10 mouse cellular contexts compared by ENCODE assay signal in the genomic region with DNA sequence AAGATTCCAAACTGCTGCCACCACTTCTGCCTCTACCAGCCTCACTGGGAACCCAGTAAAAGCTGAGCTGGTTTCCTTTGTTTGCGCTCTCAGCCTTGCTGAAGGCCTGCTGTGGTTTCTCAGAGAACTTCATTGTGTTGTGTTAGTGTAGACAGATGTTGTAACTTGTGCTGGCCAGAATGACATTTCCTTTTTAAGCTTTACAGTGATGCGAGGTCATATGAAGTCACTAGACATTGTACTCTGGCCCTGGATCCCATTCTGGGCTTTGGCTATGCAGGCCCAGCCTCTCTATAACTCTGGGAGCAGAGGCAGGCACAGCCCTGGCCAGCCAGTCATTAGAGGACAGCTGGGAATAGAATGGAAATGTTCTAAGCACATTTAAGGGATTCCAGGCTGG.
A peak's percentile ranks its signal among the peaks of the same experiment; 100 is the strongest.
DNase-seq lines count a peak whose midpoint lies in the region; ATAC-seq and TF ChIP-seq lines count a peak whose summit lies in the region.
"Had no signal": no experiment of that assay in that cellular context is flagged by ENCODE, and none has a peak within 500 bp of the region (broad histone marks: within the 10 kb centered on the region; RNA-seq: fewer than 3 reads in every experiment).

No protein-coding gene starts in this region.

- WGBS in hindbrain, embryonic 10.5 days: 80% methylated on average over 2 of the region's 2 CpGs
- 86% methylated on average over 2 of the region's 2 CpGs for WGBS in hindbrain, embryonic 11.5 days
- 75% methylated on average over 2 of the region's 2 CpGs for WGBS in limb, embryonic 12.5 days

- H3K4me3 ChIP-seq in hindbrain, embryonic 10.5 days: no peak overlapping the region
- no peak overlapping the region for H3K4me3 ChIP-seq in hindbrain, embryonic 11.5 days (ENCODE audit: low read depth, low read length)
- H3K4me3 ChIP-seq in limb, embryonic 12.5 days (replicated peaks): no peak overlapping the region

- H3K36me3 ChIP-seq in hindbrain, embryonic 10.5 days: no peaks in the 10 kb centered on the region
- H3K36me3 ChIP-seq in hindbrain, embryonic 11.5 days (ENCODE audit: control insufficient read depth, insufficient read depth, low read length): no peaks in the 10 kb centered on the region
- no peaks in the 10 kb centered on the region for H3K36me3 ChIP-seq in limb, embryonic 12.5 days

- no peak for ATAC-seq in hindbrain, embryonic 11.5 days (ENCODE audit: low FRiP score)
- ATAC-seq in limb, embryonic 12.5 days (ENCODE audit: insufficient number of reproducible peaks, insufficient read depth, low FRiP score, low TSS enrichment, low read depth): no peak

- intact Hi-C loops in left cerebral cortex, postnatal 25 days (cut with DNase I): no loop called here

- H3K9me3 ChIP-seq in hindbrain, embryonic 10.5 days: no peaks in the 10 kb centered on the region
- no peaks in the 10 kb centered on the region for H3K9me3 ChIP-seq in hindbrain, embryonic 11.5 days (ENCODE audit: control insufficient read depth, low read length)
- no peaks in the 10 kb centered on the region for H3K9me3 ChIP-seq in limb, embryonic 12.5 days

- no peak for TF ChIP-seq POLR2A in brain, embryonic 14.5 days (IDR thresholded peaks at IDR 0.05; ENCODE audit: borderline replicate concordance, extremely low read depth, insufficient read depth, insufficient read length, poor library complexity, severe bottlenecking)

- no peak for DNase-seq in hindbrain, embryonic 10.5 days (ENCODE audit: low spot score)
- DNase-seq in hindbrain, embryonic 11.5 days (ENCODE audit: low spot score): no peak
- peak; percentile 22 for DNase-seq in brain, embryonic 14.5 days (ENCODE audit: low read depth)
- peak; percentile 7 for DNase-seq in forelimb bud, embryonic 11.5 days (ENCODE audit: low read depth, low spot score)
- no peak for DNase-seq in cerebellum, postnatal 10 days
- DNase-seq in thymus, postnatal 25 days: no peak
- no peak for DNase-seq in left cerebral cortex, postnatal 25 days (ENCODE audit: low spot score in 2 of 2)
- DNase-seq: cerebellum, adult 11-12 months; kidney, postnatal 25 days had no signal

- no peaks in the 10 kb centered on the region for H3K27me3 ChIP-seq in hindbrain, embryonic 10.5 days (ENCODE audit: insufficient read depth, poor library complexity, severe bottlenecking)
- H3K27me3 ChIP-seq in hindbrain, embryonic 11.5 days (ENCODE audit: control insufficient read depth, insufficient read depth, low read length): no peaks in the 10 kb centered on the region
- H3K27me3 ChIP-seq in limb, embryonic 12.5 days: no peaks in the 10 kb centered on the region

- H3K4me1 ChIP-seq in hindbrain, embryonic 10.5 days (replicated peaks): peaks cover 6% of the 10 kb centered on the region; the same call in 1 of the 2 replicates
- no peaks in the 10 kb centered on the region for H3K4me1 ChIP-seq in hindbrain, embryonic 11.5 days (replicated peaks; ENCODE audit: control insufficient read depth, insufficient read depth, low read length)
- H3K4me1 ChIP-seq in limb, embryonic 12.5 days (replicated peaks): peaks cover 27% of the 10 kb centered on the region

- TF ChIP-seq CTCF in brain, embryonic 14.5 days (IDR thresholded peaks at IDR 0.05; ENCODE audit: borderline replicate concordance, extremely low read depth, insufficient read depth, insufficient read length): no peak

- peak overlapping the region; percentile 35; the same call in 1 of the 2 replicates for H3K27ac ChIP-seq in hindbrain, embryonic 10.5 days
- no peak overlapping the region for H3K27ac ChIP-seq in hindbrain, embryonic 11.5 days (ENCODE audit: low read depth, low read length)
- H3K27ac ChIP-seq in limb, embryonic 12.5 days: peak overlapping the region; percentile 81

- no peak overlapping the region for H3K9ac ChIP-seq in hindbrain, embryonic 11.5 days (ENCODE audit: low read depth, low read length)
- H3K9ac ChIP-seq in limb, embryonic 12.5 days (replicated peaks): no peak overlapping the region

- no peak overlapping the region for H3K4me2 ChIP-seq in hindbrain, embryonic 11.5 days (replicated peaks; ENCODE audit: low read depth, low read length)
- no peak overlapping the region for H3K4me2 ChIP-seq in limb, embryonic 12.5 days

Comparison
In these comparisons a context has a peak if more than half of its experiments do, and no peak if none do; other contexts are left out.
1. DNase-seq: peak in brain, embryonic 14.5 days (single experiment) and forelimb bud, embryonic 11.5 days (single experiment); none in hindbrain, embryonic 10.5 days (single experiment), hindbrain, embryonic 11.5 days (single experiment), cerebellum, postnatal 10 days (0 of 2), thymus, postnatal 25 days (single experiment) and left cerebral cortex, postnatal 25 days (0 of 2).